Mouse (Mus musculus) thymus, postnatal 0 days (tissue): ENCODE measurements around the gene Coa7. TPM values are rescaled to one million over a fixed set of nuclear protein-coding genes. Genes with fewer than 3 reads are reported as not detected.

Source experiments
- DNase-seq: peaks from one replicate; pipeline ENCODE4 v3.0.0-alpha.2; 2015; ENCODE audit warnings: low spot score
- polyA plus RNA-seq: library from polyadenylated mRNA; unstranded; fragments of >200 nt; fragmentation: Nextera tagmentation; extraction: Ambion mirVana; gene quantifications from 2 replicates; pipeline ENCODE4 v1.2.1, GENCODE M21; 2015

Coa7 gene
- 49.4 and 50.9 TPM in 2 replicates for polyA plus RNA-seq

DNA sequence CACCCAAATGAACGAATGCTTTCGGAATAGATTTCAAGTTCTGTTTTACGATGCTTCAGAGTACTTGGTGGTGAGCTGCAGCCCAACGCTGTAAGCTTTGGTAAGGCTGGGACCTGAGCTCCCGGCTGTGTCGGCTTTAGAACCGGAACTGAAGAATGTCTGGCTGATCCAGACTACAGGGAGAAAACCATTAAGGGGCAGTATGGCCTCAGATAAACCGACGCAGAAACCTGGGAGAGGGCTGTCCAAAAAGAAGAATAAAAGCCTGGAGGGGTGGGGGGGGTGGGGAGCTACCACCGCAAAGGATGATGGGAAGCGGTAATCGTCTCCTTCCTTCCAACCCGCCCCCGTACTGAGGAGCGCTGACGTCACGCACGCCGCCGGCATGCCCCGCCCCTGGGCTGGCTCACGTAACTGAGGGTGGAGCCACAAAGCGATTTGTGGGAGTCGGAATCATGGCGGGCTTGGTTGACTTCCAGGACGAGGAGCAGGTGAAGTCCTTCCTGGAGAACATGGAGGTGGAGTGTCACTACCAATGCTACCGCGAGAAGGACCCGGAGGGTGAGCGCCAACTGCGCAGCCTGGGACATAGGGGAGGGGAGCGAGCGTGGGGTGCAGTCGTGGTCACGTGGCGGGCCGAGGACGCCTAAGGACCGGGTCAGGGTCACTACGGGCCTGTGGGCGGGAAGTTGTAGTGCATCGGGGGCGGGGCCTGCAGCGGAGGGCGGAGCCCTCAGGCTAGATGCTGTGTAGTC, at the start of gene Coa7:
TSS of gene Coa7 (plus strand) at position 411 of the 755 bp plus-strand sequence.
- DNase-seq = peak; percentile 98

GRCm38 (mm10) chr4:108300266-108300665, 27.7 kb upstream of the Coa7 start:
- DNase-seq = no peak

GRCm38 (mm10) chr4:108300670-108301373, 27.1 kb upstream of the Coa7 start, which contains the start of gene Zyg11b:
Zyg11b (minus strand) TSS chr4:108301096.
- peak; percentile 96 for DNase-seq

GRCm38 (mm10) chr4:108302296-108302890, 25.5 kb upstream of the Coa7 start:
- no peak for DNase-seq

DNA sequence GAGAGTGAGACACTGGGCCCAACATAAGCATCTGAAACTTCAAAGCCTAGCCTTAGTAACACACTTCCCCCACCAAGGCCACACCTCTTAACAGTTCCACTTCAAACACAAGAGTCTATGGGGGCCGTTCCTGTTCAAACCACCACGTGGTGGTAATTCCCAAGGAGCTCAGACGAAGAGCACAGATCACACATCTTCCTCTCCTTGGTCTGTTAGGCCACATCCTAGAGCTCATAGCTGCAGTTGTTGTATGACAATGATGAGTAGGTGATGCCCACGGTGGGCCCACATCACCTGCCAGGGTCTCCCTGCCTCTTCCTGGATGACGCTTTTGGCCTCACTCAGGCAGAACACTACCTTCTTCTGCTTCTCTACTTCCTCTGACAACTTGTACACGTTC, 17.2 kb upstream of the Coa7 start:
- DNase-seq = peak; percentile 66

DNA sequence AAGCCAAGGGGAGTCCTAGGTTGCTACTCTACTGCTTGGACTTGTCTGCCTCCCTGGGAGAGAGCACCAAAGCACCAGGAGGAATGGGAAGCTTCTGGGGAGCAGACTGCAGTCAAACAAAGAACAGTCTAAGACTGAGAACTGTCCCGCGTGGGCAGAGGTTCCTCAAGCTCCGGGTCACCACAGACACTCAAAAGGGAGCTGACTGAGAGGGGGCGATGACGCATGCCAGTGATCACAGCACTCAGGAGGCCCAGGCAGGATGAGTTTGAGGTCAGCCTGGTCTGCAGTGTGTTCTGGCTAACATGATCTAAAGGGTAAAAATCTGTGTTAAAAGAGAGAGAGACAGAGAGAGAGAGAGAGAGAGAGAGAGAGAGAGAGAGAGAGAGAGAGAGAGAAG, 13.9 kb upstream of the Coa7 start:
- no peak for DNase-seq

DNA sequence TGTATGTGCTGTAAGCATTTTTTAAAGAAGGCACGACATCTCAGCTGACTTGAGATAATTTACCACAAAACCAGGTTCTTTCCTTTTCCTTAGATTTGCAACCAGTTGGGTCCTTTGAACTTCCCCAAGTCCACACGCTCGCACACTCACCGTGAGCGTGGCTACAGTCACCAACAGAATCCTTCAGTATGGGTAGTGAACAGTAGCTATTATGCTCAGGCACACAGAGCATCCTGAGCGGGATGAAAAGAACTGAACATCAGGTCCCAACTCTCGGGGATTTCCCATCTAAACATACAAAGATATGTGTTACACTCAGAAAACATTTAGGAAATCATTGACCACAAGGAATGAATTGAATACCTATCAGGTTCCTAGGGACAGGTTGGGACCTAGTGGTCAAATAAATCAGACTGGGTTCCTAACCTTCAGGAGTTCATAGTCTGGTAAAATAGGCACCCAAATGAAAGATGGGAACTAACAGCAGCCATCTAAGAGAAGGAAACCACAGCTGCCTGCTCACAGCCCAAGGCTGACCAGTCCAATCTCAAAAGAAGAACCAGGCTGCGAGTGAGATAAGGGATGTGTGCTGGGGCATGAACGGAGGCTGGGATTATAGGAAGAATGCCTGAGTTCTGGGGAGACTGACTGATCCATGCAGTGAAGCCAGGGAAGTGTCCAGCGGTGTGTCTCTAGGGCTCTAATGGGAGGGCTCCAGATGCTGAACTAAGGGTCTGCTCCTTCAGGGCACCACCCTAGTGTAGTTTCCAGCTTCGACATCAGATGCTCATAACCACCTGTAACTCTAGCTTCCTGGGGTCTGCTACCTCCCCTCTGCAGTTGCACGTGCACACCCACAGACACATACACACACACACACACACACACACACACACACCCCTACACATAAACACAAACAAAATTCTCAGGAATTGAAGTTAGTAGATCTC, 10.0 kb upstream of the Coa7 start:
- peak; percentile 24 for DNase-seq

GRCm38 (mm10) chr4:108318649-108319615, 9.0 kb upstream of the Coa7 start:
- DNase-seq = peak; percentile 90

GRCm38 (mm10) chr4:108319747-108320146, 8.2 kb upstream of the Coa7 start:
- peak; percentile 39 for DNase-seq

GRCm38 (mm10) chr4:108320627-108321380, 7.1 kb upstream of the Coa7 start:
- DNase-seq = no peak

GRCm38 (mm10) chr4:108323588-108323987, 4.4 kb upstream of the Coa7 start:
- no peak for DNase-seq

- peak; percentile 34 for DNase-seq
Measured at GRCm38 (mm10) chr4:108327071-108327579, 815 bp upstream of the Coa7 start.

DNA sequence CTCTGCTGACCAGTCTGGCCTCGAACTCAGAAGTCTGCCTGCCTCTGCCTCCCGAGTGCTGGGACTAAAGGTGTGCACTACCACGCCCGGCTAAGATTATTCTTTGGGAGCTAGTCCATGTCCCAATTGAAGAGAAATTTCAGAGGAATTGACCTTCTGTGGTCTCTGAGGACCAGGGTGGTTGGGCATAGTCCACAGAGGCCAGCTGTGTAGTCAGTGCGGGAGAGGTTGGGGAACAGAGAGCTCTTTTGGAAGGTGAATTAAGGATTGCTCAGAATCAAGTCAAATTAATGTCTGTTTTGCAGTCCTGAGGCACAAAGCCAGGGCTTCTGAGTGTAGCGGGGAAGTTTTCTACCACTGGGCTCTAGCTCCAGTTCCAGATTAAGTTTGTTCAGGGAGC, 1.9 kb downstream of the Coa7 start:
- no peak for DNase-seq

DNA sequence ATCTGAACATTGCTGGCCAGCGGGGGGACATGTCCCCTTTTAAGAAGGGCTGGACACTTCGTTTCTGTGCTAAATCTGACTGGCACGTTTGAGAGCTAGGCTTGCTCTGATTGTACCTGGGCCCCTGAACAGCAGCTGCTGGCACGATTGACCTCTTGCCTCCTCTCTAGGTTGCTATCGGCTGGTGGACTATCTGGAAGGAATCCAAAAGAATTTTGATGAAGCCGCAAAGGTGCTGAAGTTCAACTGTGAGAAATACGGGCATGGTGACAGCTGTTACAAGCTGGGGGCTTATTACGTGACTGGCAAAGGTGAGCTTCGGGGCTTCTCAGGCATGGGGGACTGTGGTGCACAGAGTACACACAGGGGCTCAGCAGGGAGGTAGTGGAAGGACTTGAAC, 4.1 kb downstream of the Coa7 start:
- no peak for DNase-seq

GRCm38 (mm10) chr4:108335413-108335812, 7.5 kb downstream of the Coa7 start:
- no peak for DNase-seq

GRCm38 (mm10) chr4:108336765-108337164, 8.8 kb downstream of the Coa7 start:
- no peak for DNase-seq

DNA sequence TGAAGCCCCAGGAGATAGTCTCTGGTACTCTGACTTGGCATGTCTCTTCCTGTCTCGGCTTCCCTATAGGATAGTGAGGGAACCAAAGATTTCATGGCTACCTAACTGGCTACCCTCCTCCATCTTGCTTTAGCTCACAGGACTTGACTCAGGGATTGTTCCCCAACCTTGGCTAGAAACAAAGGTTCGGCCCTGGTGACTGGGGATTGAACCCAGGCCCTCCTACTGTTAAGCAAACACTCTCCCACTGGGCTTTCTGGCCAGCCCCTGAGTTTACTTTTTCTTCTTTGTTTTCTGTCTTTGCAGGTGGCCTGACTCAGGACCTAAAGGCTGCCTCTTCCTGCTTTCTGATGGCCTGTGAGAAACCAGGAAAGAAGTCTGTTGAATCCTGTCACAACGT, 9.9 kb downstream of the Coa7 start:
- no peak for DNase-seq

- DNase-seq = no peak
Measured at GRCm38 (mm10) chr4:108338321-108338733, 10.4 kb downstream of the Coa7 start.

DNA sequence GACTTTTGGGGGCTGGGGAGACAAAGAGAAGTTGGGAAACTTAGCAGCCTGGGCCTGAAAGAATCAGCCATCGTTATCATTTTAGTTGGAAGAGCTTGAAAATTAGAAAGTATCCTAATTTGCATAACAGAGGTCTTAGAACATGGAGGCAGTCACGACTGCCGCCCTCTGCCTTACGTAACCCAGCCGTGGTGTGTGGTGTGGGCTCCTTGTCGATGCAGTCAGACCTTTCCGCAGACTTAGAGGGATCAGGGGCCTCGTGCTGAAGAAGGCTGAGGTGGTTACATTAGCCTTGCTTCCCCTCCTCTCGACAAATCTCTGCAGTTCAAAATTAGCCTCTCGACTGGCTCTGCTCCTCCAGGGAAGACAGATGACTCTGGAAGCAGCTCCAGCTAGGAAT, 10.9 kb downstream of the Coa7 start:
- no peak for DNase-seq
